In genomic region chr6:37212930-37213329, GRCm38 (mm10) we compare ENCODE assay signal across 9 mouse cellular contexts.
DNase-seq lines count a peak whose midpoint lies in the region; ATAC-seq and TF ChIP-seq lines count a peak whose summit lies in the region.
"Had no signal": no experiment of that assay in that cellular context is flagged by ENCODE, and none has a peak within 500 bp of the region (broad histone marks: within the 10 kb centered on the region; RNA-seq: fewer than 3 reads in every experiment).

No protein-coding gene starts in this region.

- H3K9ac ChIP-seq in ES-Bruce4 (ENCODE audit: low read depth, poor library complexity, severe bottlenecking), result no peak overlapping the region
- H3K9ac ChIP-seq in intestine, embryonic 15.5 days, result no peak overlapping the region

- no peaks in the 10 kb centered on the region for H3K27me3 ChIP-seq in kidney, adult 2 months (replicated peaks; ENCODE audit: control insufficient read depth, insufficient read depth, low read length)
- H3K27me3 ChIP-seq in ES-Bruce4 (ENCODE audit: control insufficient read depth, insufficient read depth, low read length, poor library complexity, severe bottlenecking), result no peaks in the 10 kb centered on the region
- H3K27me3 ChIP-seq in intestine, embryonic 15.5 days (replicated peaks), result no peaks in the 10 kb centered on the region

- TF ChIP-seq CTCF in kidney, adult 2 months (conservative IDR thresholded peaks at IDR 0.05; ENCODE audit: insufficient read depth, insufficient read length, low read depth, low read length), result no peak
- TF ChIP-seq CTCF in ES-Bruce4 (IDR thresholded peaks at IDR 0.05; ENCODE audit: low read depth, low read length), result no peak

- no peak overlapping the region for H3K4me3 ChIP-seq in kidney, adult 2 months (ENCODE audit: insufficient read depth, low read depth, low read length)
- no peak overlapping the region for H3K4me3 ChIP-seq in ES-Bruce4 (ENCODE audit: low read depth, low read length)
- H3K4me3 ChIP-seq in intestine, embryonic 15.5 days (replicated peaks), result no peak overlapping the region

- no peaks in the 10 kb centered on the region for H3K4me1 ChIP-seq in kidney, adult 2 months (ENCODE audit: control insufficient read depth, insufficient read depth, low read length)
- H3K4me1 ChIP-seq in ES-Bruce4 (ENCODE audit: control insufficient read depth, insufficient read depth, low read length), result no peaks in the 10 kb centered on the region
- peaks cover 7% of the 10 kb centered on the region; the same call in 1 of the 2 replicates for H3K4me1 ChIP-seq in intestine, embryonic 15.5 days (replicated peaks)

- no peaks in the 10 kb centered on the region; the same call in 1 of the 2 replicates for H3K9me3 ChIP-seq in ES-Bruce4 (replicated peaks; ENCODE audit: control insufficient read depth, insufficient read depth, low read length, poor library complexity, severe bottlenecking)
- no peaks in the 10 kb centered on the region for H3K9me3 ChIP-seq in intestine, embryonic 15.5 days

- peak; percentile 69 to 78 for ATAC-seq in hematopoietic stem cell, adult 5-6 weeks (replicated peaks in 1 of 2; ENCODE audit: insufficient read depth in 1 of 2, low FRiP score in 2 of 2, low TSS enrichment in 1 of 2, low read depth in 1 of 2, poor library complexity in 2 of 2, severe bottlenecking in 2 of 2)
- ATAC-seq in intestine, embryonic 15.5 days, result no peak

- no peaks in the 10 kb centered on the region for H3K36me3 ChIP-seq in kidney, adult 2 months (ENCODE audit: control insufficient read depth, insufficient read depth, low read length)
- no peaks in the 10 kb centered on the region for H3K36me3 ChIP-seq in ES-Bruce4 (ENCODE audit: control insufficient read depth, insufficient read depth, low read length, poor library complexity, severe bottlenecking)
- no peaks in the 10 kb centered on the region for H3K36me3 ChIP-seq in intestine, embryonic 15.5 days

- TF ChIP-seq EP300 in ES-Bruce4 (IDR thresholded peaks at IDR 0.05; ENCODE audit: insufficient read depth, low read depth, low read length), result 0 out of 2 replicates have a peak, but pooled peaks have one; percentile 59

- H3K4me2 ChIP-seq in intestine, embryonic 15.5 days (replicated peaks), result no peak overlapping the region

- H3K27ac ChIP-seq in kidney, adult 2 months (ENCODE audit: insufficient read depth, low read depth, low read length), result no peak overlapping the region
- no peak overlapping the region for H3K27ac ChIP-seq in ES-Bruce4 (ENCODE audit: insufficient read depth, low read length)
- no peak overlapping the region for H3K27ac ChIP-seq in intestine, embryonic 15.5 days

- no peak for TF ChIP-seq POLR2A in kidney, adult 2 months (IDR thresholded peaks at IDR 0.05; ENCODE audit: low read depth, low read length)
- no peak for TF ChIP-seq POLR2A in ES-Bruce4 (IDR thresholded peaks at IDR 0.05; ENCODE audit: insufficient read depth, low read length)

- WGBS in kidney, adult 2 months, result 70% methylated on average over 4 of the region's 4 CpGs
- 58% methylated on average over 4 of the region's 4 CpGs for WGBS in intestine, embryonic 15.5 days

- peak; percentile 2 for DNase-seq in kidney, adult 2 months
- no peak for DNase-seq in kidney, adult 11 months
- peak; percentile 52 for DNase-seq in A20 (ENCODE audit: low read depth, low spot score)
- DNase-seq in thymus, postnatal 36 days, result no peak
- DNase-seq: midbrain, embryonic 14.5 days; right cerebral cortex, postnatal 25 days had no signal

Comparison
In these comparisons a context has a peak if more than half of its experiments do, and no peak if none do; other contexts are left out.
1. DNase-seq: peak in kidney, adult 2 months (single experiment) and A20 (single experiment); none in kidney, adult 11 months (single experiment) and thymus, postnatal 36 days (0 of 2).